Mouse (Mus musculus) forebrain, embryonic 16.5 days (tissue): ENCODE results near the gene Wipf2. TPM values are rescaled to one million over a fixed set of nuclear protein-coding genes. Genes with fewer than 3 reads are reported as not detected.

ENCODE experiments used
- ATAC-seq: fragments of 200-750 bp; cut with Nextera tagmentation; 2 replicates; pipeline ENCODE4 v1.8.0; 2017; ENCODE audit warnings: mild to moderate bottlenecking, moderate library complexity
- H3K27ac ChIP-seq: fragments of 300-500 bp; sonication (generic); 2 replicates; pipeline ENCODE4 v1.5.1; 2014; ENCODE audit warnings: low read length, control low read depth
- H3K27me3 ChIP-seq: fragments of 300-500 bp; sonication (generic); replicated peaks from 2 replicates; pipeline ENCODE4 v1.6.1; 2014; ENCODE audit warnings: low read length; ENCODE audit not compliant: control insufficient read depth, insufficient read depth
- H3K36me3 ChIP-seq: fragments of 300-500 bp; sonication (generic); 2 replicates; pipeline ENCODE4 v1.6.1; 2014; ENCODE audit not compliant: control insufficient read depth, insufficient read depth
- H3K4me1 ChIP-seq: fragments of 300-500 bp; sonication (generic); replicated peaks from 2 replicates; pipeline ENCODE4 v1.6.1; 2014; ENCODE audit warnings: low read length; ENCODE audit not compliant: control insufficient read depth, insufficient read depth
- H3K4me2 ChIP-seq: fragments of 300-500 bp; sonication (generic); 2 replicates; pipeline ENCODE4 v1.6.1; 2014; ENCODE audit warnings: mild to moderate bottlenecking, low read length, control low read depth
- H3K4me3 ChIP-seq: fragments of 300-500 bp; sonication (generic); replicated peaks from 2 replicates; pipeline ENCODE4 v1.5.1; 2014; ENCODE audit warnings: mild to moderate bottlenecking, low read length, control low read depth
- H3K9ac ChIP-seq: fragments of 300-500 bp; sonication (generic); replicated peaks from 2 replicates; pipeline ENCODE4 v1.6.1; 2014; ENCODE audit warnings: low read depth, low read length, control low read depth
- H3K9me3 ChIP-seq: fragments of 300-500 bp; sonication (generic); 2 replicates; pipeline ENCODE4 v1.6.1; 2016; ENCODE audit warnings: low read length; ENCODE audit not compliant: control insufficient read depth
- WGBS: fragments of 180-500 bp; shearing (Covaris S2); extraction: QIAGEN DNeasy Blood & Tissue Kit; methylation state at CpG from one replicate; pipeline ENCODE4 v1.1.7; 2014; 5-methylcytosine and 5-hydroxymethylcytosine counted together
- polyA plus RNA-seq: library from polyadenylated mRNA; unstranded; fragments of >200 nt; fragmentation: Nextera tagmentation; extraction: Ambion mirVana; gene quantifications from 2 replicates; pipeline ENCODE4 v1.2.1, GENCODE M21; 2015

The Wipf2 gene
- polyA plus RNA-seq, 1 experiment from 2014 or later: 5.1 TPM

GRCm38 (mm10) chr11:98849196-98849894 lies 14.1 kb upstream of the Wipf2 start:
- Histone ChIP-seq H3K4me3 (no peak overlapping the region), H3K9me3 (no peaks in the 10 kb centered on the region), H3K4me2 (no peak overlapping the region), H3K9ac (no peak overlapping the region), H3K36me3 (no peaks in the 10 kb centered on the region), H3K27me3 (no peaks in the 10 kb centered on the region), H3K27ac (no peak overlapping the region), H3K4me1 (peaks cover 16% of the 10 kb centered on the region)
- no peak for ATAC-seq
- 13% methylated on average over 19 of the region's 19 CpGs for WGBS

GRCm38 (mm10) chr11:98850100-98851093 lies 13.0 kb upstream of the Wipf2 start:
- WGBS: 56% methylated on average over 26 of the region's 26 CpGs
- ATAC-seq: peak; percentile 59; the same call in 1 of the 2 replicates
- no peak overlapping the region for H3K27ac ChIP-seq

GRCm38 (mm10) chr11:98854116-98854515 lies 9.3 kb upstream of the Wipf2 start:
- no peaks in the 10 kb centered on the region for H3K36me3 ChIP-seq
- no peak overlapping the region for H3K4me3 ChIP-seq
- peaks cover 16% of the 10 kb centered on the region for H3K4me1 ChIP-seq
- WGBS: 81% methylated on average over 8 of the region's 8 CpGs
- no peaks in the 10 kb centered on the region for H3K9me3 ChIP-seq
- no peak for ATAC-seq
- H3K9ac ChIP-seq: no peak overlapping the region
- no peaks in the 10 kb centered on the region for H3K27me3 ChIP-seq
- H3K27ac ChIP-seq: no peak overlapping the region
- H3K4me2 ChIP-seq: no peak overlapping the region

More at GRCm38 (mm10) chr11:98850100-98851093, 13.0 kb upstream of the Wipf2 start:
- no peaks in the 10 kb centered on the region for H3K9me3 ChIP-seq
- no peaks in the 10 kb centered on the region for H3K27me3 ChIP-seq
- peaks cover 16% of the 10 kb centered on the region for H3K4me1 ChIP-seq
- H3K4me3 ChIP-seq: peak overlapping the region; percentile 21
- no peaks in the 10 kb centered on the region for H3K36me3 ChIP-seq
- 0 out of 2 replicates have a peak overlapping the region, but pooled peaks have one; percentile 20 for H3K9ac ChIP-seq
- peak overlapping the region; percentile 40 for H3K4me2 ChIP-seq

GRCm38 (mm10) chr11:98854659-98855058 lies 8.8 kb upstream of the Wipf2 start:
- Histone ChIP-seq H3K9ac (no peak overlapping the region), H3K4me3 (no peak overlapping the region), H3K27me3 (no peaks in the 10 kb centered on the region), H3K36me3 (no peaks in the 10 kb centered on the region), H3K4me2 (no peak overlapping the region), H3K9me3 (no peaks in the 10 kb centered on the region), H3K27ac (no peak overlapping the region), H3K4me1 (peaks cover 12% of the 10 kb centered on the region)
- ATAC-seq: no peak
- WGBS: 98% methylated on average over 2 of the region's 2 CpGs

- Histone ChIP-seq H3K27me3 (no peaks in the 10 kb centered on the region), H3K4me2 (no peak overlapping the region), H3K9me3 (no peaks in the 10 kb centered on the region), H3K4me3 (no peak overlapping the region), H3K27ac (no peak overlapping the region), H3K4me1 (peaks cover 3% of the 10 kb centered on the region), H3K9ac (no peak overlapping the region), H3K36me3 (no peaks in the 10 kb centered on the region)
- WGBS: 31% methylated on average over 13 of the region's 14 CpGs
- peak; percentile 41; the same call in 1 of the 2 replicates for ATAC-seq
Measured at GRCm38 (mm10) chr11:98858759-98859731, 4.4 kb upstream of the Wipf2 start.

- H3K27ac ChIP-seq: peak overlapping the region; percentile 93
- under 1% methylated on average over 35 of the region's 39 CpGs for WGBS
- peak overlapping the region; percentile 61 for H3K4me2 ChIP-seq
- H3K4me3 ChIP-seq: peak overlapping the region; percentile 68
- peaks cover 14% of the 10 kb centered on the region for H3K4me1 ChIP-seq
- no peaks in the 10 kb centered on the region for H3K9me3 ChIP-seq
- ATAC-seq: peak; percentile 67
- no peaks in the 10 kb centered on the region for H3K27me3 ChIP-seq
- peaks cover 5% of the 10 kb centered on the region; the same call in 1 of the 2 replicates for H3K36me3 ChIP-seq
- H3K9ac ChIP-seq: peak overlapping the region; percentile 69
Measured at GRCm38 (mm10) chr11:98863751-98864429, 452 bp downstream of the Wipf2 start.

- peaks cover 9% of the 10 kb centered on the region for H3K36me3 ChIP-seq
- no peak overlapping the region for H3K4me2 ChIP-seq
- no peak overlapping the region for H3K4me3 ChIP-seq
- H3K9ac ChIP-seq: no peak overlapping the region
- no peaks in the 10 kb centered on the region for H3K27me3 ChIP-seq
- no peak overlapping the region for H3K27ac ChIP-seq
- 41% methylated on average over 12 of the region's 12 CpGs for WGBS
- no peaks in the 10 kb centered on the region for H3K9me3 ChIP-seq
- H3K4me1 ChIP-seq: peaks cover 19% of the 10 kb centered on the region
- ATAC-seq: no peak
Measured at GRCm38 (mm10) chr11:98867293-98867692, 3.9 kb downstream of the Wipf2 start.

- Histone ChIP-seq H3K4me3 (no peak overlapping the region), H3K4me1 (peaks cover 11% of the 10 kb centered on the region), H3K9ac (no peak overlapping the region), H3K27ac (no peak overlapping the region), H3K27me3 (no peaks in the 10 kb centered on the region), H3K4me2 (no peak overlapping the region), H3K36me3 (peaks cover 9% of the 10 kb centered on the region), H3K9me3 (no peaks in the 10 kb centered on the region)
- ATAC-seq: no peak
- 93% methylated on average over 8 of the region's 8 CpGs for WGBS
Measured at GRCm38 (mm10) chr11:98869906-98870305, 6.5 kb downstream of the Wipf2 start.
